Mouse (Mus musculus) heart, adult 11 months (tissue): Measurements from ENCODE around the gene Angel1.

Experiments used
- DNase-seq: peaks from one replicate; pipeline ENCODE4 v3.0.0; 2022

Angel1 gene

DNA sequence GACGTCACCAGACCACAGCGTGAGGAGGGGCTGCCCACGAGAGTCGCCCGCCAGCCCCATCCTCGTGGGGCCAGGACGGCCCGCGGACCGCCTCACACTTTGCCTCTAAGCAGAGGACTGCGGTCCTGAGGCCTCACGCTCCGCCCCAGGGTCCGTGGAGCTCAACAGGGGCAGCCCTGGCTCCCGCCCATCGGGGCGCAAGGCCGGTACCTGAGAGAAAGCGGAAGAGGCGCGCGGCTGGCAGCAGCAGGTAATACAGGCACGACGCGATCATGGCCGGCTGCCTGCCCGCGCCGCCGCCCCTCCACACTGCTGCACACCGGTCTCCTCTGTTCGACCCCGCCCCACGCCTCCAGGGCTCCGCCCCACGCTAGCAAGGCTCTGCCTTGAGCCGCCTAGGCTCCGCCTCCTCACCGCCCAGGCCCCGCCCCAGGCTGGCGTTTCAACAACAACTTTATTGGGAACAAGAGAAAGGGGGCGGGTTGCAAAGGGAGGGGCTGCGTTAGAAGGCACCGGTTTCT lies at the start of gene Angel1:
Gene Angel1, minus strand, starts transcription at position 341 of the 521 bp plus-strand sequence.
- peak; percentile 99 for DNase-seq

- peak; percentile 99 for DNase-seq
Measured at GRCm38 (mm10) chr12:86775561-86776280, 49.5 kb upstream of the Angel1 start.

GRCm38 (mm10) chr12:86772551-86772950 lies 46.3 kb upstream of the Angel1 start:
- no peak for DNase-seq

DNA sequence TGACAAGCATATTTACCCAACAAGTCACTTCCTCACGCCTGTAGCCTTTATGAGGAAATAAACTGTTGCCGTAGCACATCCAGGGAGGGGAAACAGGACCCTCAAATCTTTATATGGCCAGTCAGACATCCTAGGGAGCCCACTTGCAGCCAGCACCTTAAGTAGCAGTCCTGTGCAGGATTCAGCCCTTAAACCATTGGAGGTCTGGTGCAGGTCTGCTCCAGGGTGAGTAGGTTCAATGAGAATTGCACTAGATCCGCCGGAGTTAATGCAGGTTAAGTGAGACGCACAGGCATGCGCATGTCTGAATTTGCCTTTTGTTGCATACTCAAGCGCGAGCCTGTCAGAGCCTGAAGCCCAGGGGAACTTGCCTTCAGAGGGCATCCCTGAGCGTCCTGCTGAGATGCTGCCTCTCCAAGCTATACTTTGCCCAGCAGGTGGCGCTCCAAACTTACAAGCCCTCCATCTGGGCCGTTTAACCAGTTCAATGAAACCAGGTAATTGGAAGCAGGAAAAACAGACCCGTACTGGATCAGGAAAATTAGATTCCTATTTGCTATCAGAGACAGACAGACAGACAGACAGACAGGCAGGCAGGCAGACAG lies 45.7 kb upstream of the Angel1 start:
- peak; percentile 99 for DNase-seq

DNA sequence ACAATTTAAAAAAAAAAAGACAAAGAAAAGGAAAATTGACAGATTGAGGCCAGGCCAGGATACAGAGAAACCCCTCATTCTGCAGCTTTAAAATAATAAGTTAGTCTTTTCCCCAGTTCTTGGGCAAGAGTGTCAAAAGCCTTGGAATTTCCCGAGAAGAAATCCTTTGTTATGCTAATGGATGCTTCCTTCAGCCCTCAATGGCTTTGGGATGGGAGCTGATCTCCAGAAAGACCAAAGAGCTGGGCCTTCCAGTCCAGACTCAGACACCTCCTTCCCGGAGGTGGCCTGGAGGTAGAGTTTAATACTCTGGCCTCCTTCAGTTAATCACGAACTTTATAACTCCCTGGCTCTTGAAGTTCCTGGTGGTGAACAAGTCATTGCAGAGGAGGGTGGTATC lies 44.7 kb upstream of the Angel1 start:
- no peak for DNase-seq

GRCm38 (mm10) chr12:86770261-86770670 lies 44.0 kb upstream of the Angel1 start:
- peak; percentile 99 for DNase-seq

- DNase-seq: peak; percentile 91
Measured at GRCm38 (mm10) chr12:86769819-86770218, 43.6 kb upstream of the Angel1 start.

DNA sequence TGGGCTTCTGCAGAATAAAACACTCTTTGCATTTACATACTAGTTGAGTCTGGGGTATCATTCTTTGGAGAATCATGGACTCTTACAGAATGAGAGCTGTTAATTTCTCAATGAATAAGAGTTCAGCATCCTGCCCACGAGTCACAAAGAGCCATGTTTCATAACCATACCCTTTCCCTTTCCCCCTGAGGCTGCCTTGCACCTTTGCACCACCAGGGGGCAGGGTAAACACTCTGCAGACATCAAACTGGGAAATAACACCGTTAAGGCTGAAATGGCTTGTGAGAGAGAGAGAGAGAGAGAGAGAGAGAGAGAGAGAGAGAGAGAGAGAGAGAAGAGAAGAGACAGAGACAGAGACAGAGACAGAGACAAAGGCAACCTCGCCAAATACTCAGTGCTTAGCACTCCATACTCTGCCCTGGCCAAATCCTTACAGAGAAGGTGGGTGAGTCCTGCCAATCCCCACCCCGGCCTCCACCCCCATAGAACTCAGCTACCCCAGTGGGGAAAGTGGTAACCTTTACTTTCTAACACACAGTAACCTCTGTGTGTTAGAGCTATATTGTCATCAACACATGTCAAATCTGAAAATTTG lies 42.8 kb upstream of the Angel1 start:
- peak; percentile 97 for DNase-seq

GRCm38 (mm10) chr12:86767868-86768631 lies 41.8 kb upstream of the Angel1 start:
- DNase-seq: peak; percentile 90

GRCm38 (mm10) chr12:86766467-86766866 lies 40.2 kb upstream of the Angel1 start:
- no peak for DNase-seq

DNA sequence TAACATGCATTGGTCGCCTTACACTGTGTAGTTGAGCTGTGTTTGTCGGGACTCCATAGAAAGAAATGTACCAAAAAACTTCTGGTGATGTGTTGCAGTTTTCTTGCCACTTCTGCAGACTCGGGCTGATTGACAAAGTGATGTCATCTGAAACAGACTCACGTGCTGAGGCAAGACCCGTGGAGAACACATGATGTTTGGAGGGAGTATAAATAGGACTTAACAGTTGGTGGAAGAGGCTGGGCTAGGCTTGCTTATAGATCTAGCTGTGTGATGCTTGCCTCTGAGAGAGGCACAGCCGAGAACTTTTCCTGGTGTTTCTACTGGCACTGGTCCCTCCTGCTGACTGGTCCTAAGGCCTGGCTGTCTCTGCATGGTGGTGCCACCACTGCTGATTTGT lies 37.8 kb upstream of the Angel1 start:
- DNase-seq: no peak

DNA sequence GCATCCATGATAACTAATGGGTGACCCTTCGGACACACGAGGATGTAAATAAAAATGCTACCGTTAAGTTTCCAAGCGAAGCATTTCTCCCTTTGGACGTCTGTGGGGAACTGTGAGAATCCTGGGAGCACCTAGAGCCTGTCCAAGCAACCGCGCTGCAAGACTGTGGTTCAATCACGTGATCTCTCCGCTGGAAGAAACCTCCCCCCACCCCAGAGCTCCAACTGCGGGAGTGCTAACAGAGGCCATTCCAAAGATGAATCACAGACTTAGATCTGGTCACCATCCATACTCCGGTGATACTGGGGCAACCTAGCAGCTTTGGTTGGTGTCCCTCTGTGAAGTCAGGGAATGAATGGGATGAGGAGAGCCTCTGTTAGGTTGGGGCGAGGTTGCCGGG lies 34.8 kb upstream of the Angel1 start:
- DNase-seq: no peak

GRCm38 (mm10) chr12:86734319-86734810 lies 8.1 kb upstream of the Angel1 start, which contains the start of gene Lrrc74a:
Gene Lrrc74a (plus strand): TSS chr12:86734369.
- DNase-seq: peak; percentile 93

DNA sequence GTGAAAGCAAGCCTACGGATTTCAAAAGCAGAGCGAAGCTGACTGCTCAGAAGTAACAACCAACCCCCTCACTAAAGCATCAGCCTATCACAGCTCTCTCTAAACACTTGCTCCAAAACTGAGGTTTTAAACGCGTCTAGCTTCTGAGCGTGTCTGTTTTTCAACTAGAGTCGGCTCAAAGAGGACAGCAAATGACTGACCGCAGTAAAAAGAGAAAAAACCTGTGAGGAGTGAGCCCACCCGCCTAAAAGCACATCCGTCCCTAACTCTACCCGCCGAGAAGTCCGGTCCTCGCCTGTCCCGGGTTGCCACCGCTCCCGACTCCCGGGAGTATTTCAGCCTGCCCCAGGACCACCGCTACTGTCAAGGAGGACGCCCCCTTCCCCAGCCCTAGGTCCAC lies 554 bp downstream of the Angel1 start:
- no peak for DNase-seq

DNA sequence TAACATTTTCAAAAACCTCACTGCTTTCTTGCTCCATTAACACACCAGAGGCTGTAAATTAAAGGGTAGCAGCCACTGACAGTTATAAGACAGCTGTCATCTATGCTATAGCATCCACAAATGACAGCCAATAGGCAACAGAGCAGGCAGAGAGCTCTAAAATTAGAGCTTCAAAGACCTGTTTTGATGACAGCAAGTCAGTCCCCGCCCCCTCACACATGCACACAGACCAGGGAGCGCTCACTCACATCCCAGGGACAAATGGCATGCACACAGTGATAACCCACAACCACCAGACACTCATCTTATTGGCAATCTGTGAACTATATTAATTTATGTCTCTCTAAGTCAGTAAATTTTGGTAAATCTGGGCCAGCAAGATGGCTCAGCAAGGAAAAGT lies 2.0 kb downstream of the Angel1 start:
- peak; percentile 89 for DNase-seq

GRCm38 (mm10) chr12:86721453-86721852 lies 4.8 kb downstream of the Angel1 start:
- no peak for DNase-seq

- DNase-seq: no peak
Measured at GRCm38 (mm10) chr12:86719961-86720639, 6.2 kb downstream of the Angel1 start.

GRCm38 (mm10) chr12:86716962-86717361 lies 9.3 kb downstream of the Angel1 start:
- no peak for DNase-seq

- DNase-seq: peak; percentile 94
Measured at GRCm38 (mm10) chr12:86715401-86715800, 10.9 kb downstream of the Angel1 start.

DNA sequence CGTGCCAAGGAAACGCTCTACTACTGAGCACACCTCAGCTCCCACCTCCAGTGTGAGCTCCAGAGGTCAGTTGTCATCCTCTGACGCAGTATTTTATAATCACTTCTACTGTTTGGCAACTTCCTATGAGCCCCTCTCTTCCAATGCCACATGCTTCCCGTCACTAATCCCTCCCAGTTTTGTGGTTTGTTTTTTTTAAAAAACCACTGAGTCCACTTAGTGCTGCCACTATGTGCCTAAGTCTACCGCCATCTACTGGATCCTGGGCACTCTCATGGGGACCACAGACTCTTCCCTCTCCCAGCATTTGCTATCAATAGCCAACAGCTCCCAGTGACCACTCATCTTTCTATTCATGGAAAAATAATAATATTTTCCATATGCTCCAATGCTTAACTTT lies 12.2 kb downstream of the Angel1 start:
- peak; percentile 76 for DNase-seq

- DNase-seq: peak; percentile 66
Measured at GRCm38 (mm10) chr12:86705843-86706242, 20.4 kb downstream of the Angel1 start.

DNA sequence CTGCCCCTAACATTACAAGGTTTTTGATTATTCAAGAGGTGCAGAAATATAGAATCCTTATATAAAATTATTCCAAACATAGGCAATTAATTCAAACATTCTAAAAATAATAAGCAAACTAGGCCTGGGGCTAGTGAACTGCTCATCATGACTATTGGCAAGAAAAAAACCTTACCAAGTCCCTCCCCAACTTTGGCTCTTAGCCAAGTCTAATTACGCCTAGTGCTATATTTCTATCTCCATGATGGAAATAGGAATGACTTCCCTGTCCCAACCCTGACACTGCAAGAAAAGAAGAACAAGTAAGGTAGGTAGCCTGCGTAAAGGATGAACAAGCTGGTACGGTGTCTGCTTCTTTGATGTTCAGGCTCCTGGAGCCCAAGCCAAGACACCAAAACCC lies 23.6 kb downstream of the Angel1 start:
- no peak for DNase-seq
